Mouse (Mus musculus): ENCODE data around the gene Ina. TPM values are rescaled to one million over a fixed set of nuclear protein-coding genes. Genes with fewer than 3 reads are reported as not detected.

The Ina gene
- total RNA-seq, 2 experiments from 2014 or later: 178 to 189 TPM

- no peak for DNase-seq (ENCODE audit: extremely low spot score in 1 of 2, low spot score in 1 of 2)
These were observed 949 bp upstream of the Ina start for GRCm38 (mm10) chr19:47013340-47014158.

GRCm38 (mm10) chr19:47014159-47014446, 395 bp upstream of the Ina start:
- DNase-seq (ENCODE audit: extremely low spot score in 1 of 2, low spot score in 1 of 2): no peak

GRCm38 (mm10) chr19:47015396-47015795, 898 bp downstream of the Ina start:
- peak in 1 of 2 experiments; percentile 34 for DNase-seq (ENCODE audit: extremely low spot score in 1 of 2, low spot score in 1 of 2)

- no peak for DNase-seq (ENCODE audit: extremely low spot score in 1 of 2, low spot score in 1 of 2)
These were observed 1.5 kb downstream of the Ina start for GRCm38 (mm10) chr19:47015965-47016364.

GRCm38 (mm10) chr19:47016487-47016886, 2.0 kb downstream of the Ina start:
- peak in 1 of 2 experiments; percentile 71 for DNase-seq (ENCODE audit: extremely low spot score in 1 of 2, low spot score in 1 of 2)

GRCm38 (mm10) chr19:47017831-47018230, 3.3 kb downstream of the Ina start:
- DNase-seq (ENCODE audit: extremely low spot score in 1 of 2, low spot score in 1 of 2): no peak

- no peak for DNase-seq (ENCODE audit: extremely low spot score in 1 of 2, low spot score in 1 of 2)
These were observed 3.8 kb downstream of the Ina start for GRCm38 (mm10) chr19:47018330-47018729.

GRCm38 (mm10) chr19:47019326-47019725, 4.8 kb downstream of the Ina start:
- DNase-seq (ENCODE audit: extremely low spot score in 1 of 2, low spot score in 1 of 2): no peak

- DNase-seq (ENCODE audit: extremely low spot score in 1 of 2, low spot score in 1 of 2): no peak
These were observed 8.2 kb downstream of the Ina start for GRCm38 (mm10) chr19:47022709-47023108.

GRCm38 (mm10) chr19:47023546-47023945, 9.0 kb downstream of the Ina start:
- no peak for DNase-seq (ENCODE audit: extremely low spot score in 1 of 2, low spot score in 1 of 2)

GRCm38 (mm10) chr19:47024954-47025353, 10.5 kb downstream of the Ina start:
- DNase-seq (ENCODE audit: extremely low spot score in 1 of 2, low spot score in 1 of 2): no peak

GRCm38 (mm10) chr19:47026513-47026912, 12.0 kb downstream of the Ina start:
- DNase-seq (ENCODE audit: extremely low spot score in 1 of 2, low spot score in 1 of 2): no peak

- no peak for DNase-seq (ENCODE audit: extremely low spot score in 1 of 2, low spot score in 1 of 2)
These were observed 15.3 kb downstream of the Ina start for GRCm38 (mm10) chr19:47029796-47030195.

GRCm38 (mm10) chr19:47031770-47032169, 17.3 kb downstream of the Ina start:
- DNase-seq (ENCODE audit: extremely low spot score in 1 of 2, low spot score in 1 of 2): no peak

- DNase-seq (ENCODE audit: extremely low spot score in 1 of 2, low spot score in 1 of 2): no peak
These were observed 20.4 kb downstream of the Ina start for GRCm38 (mm10) chr19:47034916-47035315.

- DNase-seq (ENCODE audit: extremely low spot score in 1 of 2, low spot score in 1 of 2): no peak
These were observed 22.1 kb downstream of the Ina start for GRCm38 (mm10) chr19:47036596-47036995.

- no peak for DNase-seq (ENCODE audit: extremely low spot score in 1 of 2, low spot score in 1 of 2)
These were observed 26.4 kb downstream of the Ina start for GRCm38 (mm10) chr19:47040720-47041473.

GRCm38 (mm10) chr19:47043608-47044007, 29.1 kb downstream of the Ina start:
- no peak for DNase-seq (ENCODE audit: extremely low spot score in 1 of 2, low spot score in 1 of 2)

GRCm38 (mm10) chr19:47046343-47046742, 31.8 kb downstream of the Ina start:
- no peak for DNase-seq (ENCODE audit: extremely low spot score in 1 of 2, low spot score in 1 of 2)

GRCm38 (mm10) chr19:47047236-47047833, 32.8 kb downstream of the Ina start:
- no peak for DNase-seq (ENCODE audit: extremely low spot score in 1 of 2, low spot score in 1 of 2)

GRCm38 (mm10) chr19:47049061-47049460, 34.6 kb downstream of the Ina start:
- no peak for DNase-seq (ENCODE audit: extremely low spot score in 1 of 2, low spot score in 1 of 2)
